Mouse (Mus musculus) macrophage (primary cell): ENCODE results near the gene Epb41l3. TPM values are rescaled to one million over a fixed set of nuclear protein-coding genes. Genes with fewer than 3 reads are reported as not detected.

Experiments used
- H3K27ac ChIP-seq: fragments of 350-480 bp; formaldehyde crosslinking; 2 replicates; pipeline ENCODE4 v1.9.0; 2021
- H3K36me3 ChIP-seq: fragments of 350-480 bp; formaldehyde crosslinking; 2 replicates; pipeline ENCODE4 v1.9.0; 2021; ENCODE audit errors: inconsistent target
- H3K4me3 ChIP-seq: fragments of 350-480 bp; formaldehyde crosslinking; 2 replicates; pipeline ENCODE4 v1.9.0; 2021; ENCODE audit errors: inconsistent target
- H3K79me2 ChIP-seq: fragments of 350-480 bp; formaldehyde crosslinking; 2 replicates; pipeline ENCODE4 v1.9.0; 2021; ENCODE audit errors: inconsistent target
- WGBS: methylation state at CpG from one replicate; pipeline ENCODE4 v1.1.7; 2026; ENCODE audit warnings: inconsistent platforms; ENCODE audit not compliant: missing documents; 5-methylcytosine and 5-hydroxymethylcytosine counted together
- polyA plus RNA-seq: library from polyadenylated mRNA; stranded (reverse); fragments of 250-400 nt; gene quantifications from 3 replicates; pipeline ENCODE4 v1.2.4, GENCODE M21; 2018; ENCODE audit warnings: inconsistent platforms

Gene Epb41l3
- polyA plus RNA-seq, 1 experiment from 2014 or later: 11.5 TPM

- Histone ChIP-seq H3K4me3 (no peak overlapping the region), H3K79me2 (no peaks in the 10 kb centered on the region), H3K27ac (no peak overlapping the region), H3K36me3 (no peaks in the 10 kb centered on the region)
- WGBS: 75% methylated on average over 1 of the region's 2 CpGs
Observed at GRCm38 (mm10) chr17:69192863-69193493, 117.5 kb downstream of the Epb41l3 start.

- Histone ChIP-seq H3K27ac (no peak overlapping the region), H3K79me2 (no peaks in the 10 kb centered on the region), H3K4me3 (no peak overlapping the region), H3K36me3 (no peaks in the 10 kb centered on the region)
- WGBS: 92% methylated on average over 3 of the region's 3 CpGs
Observed at GRCm38 (mm10) chr17:69194599-69194998, 119.1 kb downstream of the Epb41l3 start.

- Histone ChIP-seq H3K4me3 (no peak overlapping the region), H3K27ac (no peak overlapping the region), H3K79me2 (no peaks in the 10 kb centered on the region), H3K36me3 (no peaks in the 10 kb centered on the region)
- WGBS: 96% methylated on average over 6 of the region's 6 CpGs
Observed at GRCm38 (mm10) chr17:69195758-69196157, 120.3 kb downstream of the Epb41l3 start.

- Histone ChIP-seq H3K36me3 (no peaks in the 10 kb centered on the region), H3K27ac (no peak overlapping the region), H3K4me3 (no peak overlapping the region), H3K79me2 (no peaks in the 10 kb centered on the region)
- WGBS: 90% methylated on average over 10 of the region's 10 CpGs
Observed at GRCm38 (mm10) chr17:69196656-69197055, 121.2 kb downstream of the Epb41l3 start.

GRCm38 (mm10) chr17:69198805-69199204, 123.3 kb downstream of the Epb41l3 start:
- no peak overlapping the region for H3K4me3 ChIP-seq
- no peak overlapping the region for H3K27ac ChIP-seq
- no peaks in the 10 kb centered on the region for H3K79me2 ChIP-seq
- 93% methylated on average over 1 of the region's 1 CpGs for WGBS
- H3K36me3 ChIP-seq: no peaks in the 10 kb centered on the region

GRCm38 (mm10) chr17:69199827-69200226, 124.3 kb downstream of the Epb41l3 start:
- Histone ChIP-seq H3K4me3 (no peak overlapping the region), H3K79me2 (no peaks in the 10 kb centered on the region), H3K36me3 (no peaks in the 10 kb centered on the region), H3K27ac (no peak overlapping the region)
- WGBS: 24% methylated on average over 6 of the region's 6 CpGs

- Histone ChIP-seq H3K79me2 (no peaks in the 10 kb centered on the region), H3K27ac (no peak overlapping the region), H3K36me3 (no peaks in the 10 kb centered on the region), H3K4me3 (no peak overlapping the region)
- 84% methylated on average over 8 of the region's 8 CpGs for WGBS
Observed at GRCm38 (mm10) chr17:69200936-69201335, 125.5 kb downstream of the Epb41l3 start.

- H3K4me3 ChIP-seq: no peak overlapping the region
- no peak overlapping the region for H3K27ac ChIP-seq
- no peaks in the 10 kb centered on the region for H3K79me2 ChIP-seq
- H3K36me3 ChIP-seq: no peaks in the 10 kb centered on the region
- 87% methylated on average over 5 of the region's 5 CpGs for WGBS
Observed at GRCm38 (mm10) chr17:69205282-69205999, 130.0 kb downstream of the Epb41l3 start.

GRCm38 (mm10) chr17:69207562-69208312, 132.3 kb downstream of the Epb41l3 start:
- Histone ChIP-seq H3K36me3 (no peaks in the 10 kb centered on the region), H3K79me2 (no peaks in the 10 kb centered on the region), H3K27ac (no peak overlapping the region), H3K4me3 (no peak overlapping the region)
- WGBS: 89% methylated on average over 15 of the region's 15 CpGs

GRCm38 (mm10) chr17:69211065-69211464, 135.6 kb downstream of the Epb41l3 start:
- H3K4me3 ChIP-seq: no peak overlapping the region
- no peaks in the 10 kb centered on the region for H3K79me2 ChIP-seq
- H3K27ac ChIP-seq: no peak overlapping the region
- H3K36me3 ChIP-seq: no peaks in the 10 kb centered on the region

GRCm38 (mm10) chr17:69216120-69216519, 140.6 kb downstream of the Epb41l3 start:
- WGBS: 91% methylated on average over 3 of the region's 3 CpGs
- H3K79me2 ChIP-seq: no peaks in the 10 kb centered on the region
- H3K36me3 ChIP-seq: no peaks in the 10 kb centered on the region
- no peak overlapping the region for H3K4me3 ChIP-seq
- no peak overlapping the region for H3K27ac ChIP-seq

GRCm38 (mm10) chr17:69220849-69221248, 145.4 kb downstream of the Epb41l3 start:
- Histone ChIP-seq H3K79me2 (no peaks in the 10 kb centered on the region), H3K27ac (no peak overlapping the region), H3K4me3 (no peak overlapping the region), H3K36me3 (no peaks in the 10 kb centered on the region)
- 94% methylated on average over 7 of the region's 7 CpGs for whole genome bisulfite sequencing

GRCm38 (mm10) chr17:69221377-69221776, 145.9 kb downstream of the Epb41l3 start:
- no peak overlapping the region for H3K4me3 ChIP-seq
- H3K79me2 ChIP-seq: no peaks in the 10 kb centered on the region
- H3K27ac ChIP-seq: no peak overlapping the region
- 91% methylated on average over 6 of the region's 6 CpGs for WGBS
- no peaks in the 10 kb centered on the region for H3K36me3 ChIP-seq

GRCm38 (mm10) chr17:69221966-69222692, 146.6 kb downstream of the Epb41l3 start:
- 60% methylated on average over 10 of the region's 10 CpGs for WGBS
- Histone ChIP-seq H3K79me2 (no peaks in the 10 kb centered on the region), H3K36me3 (no peaks in the 10 kb centered on the region), H3K27ac (peak overlapping the region; percentile 24), H3K4me3 (no peak overlapping the region)
